Mouse (Mus musculus) myocyte (in vitro differentiated cells): ENCODE data around the gene Mrpl53.

Experiments
- CEBPB ChIP-seq: IDR thresholded peaks from 2 replicates; pipeline ENCODE4 v1.6.1; 2011; ENCODE audit warnings: mild to moderate bottlenecking, moderate library complexity; ENCODE audit not compliant: poor library complexity, insufficient read depth, severe bottlenecking
- E2F4 ChIP-seq: IDR thresholded peaks from one replicate; pipeline ENCODE4 v1.6.1; 2011; ENCODE audit warnings: mild to moderate bottlenecking, control low read depth, moderate library complexity; ENCODE audit not compliant: insufficient read depth
- MAX ChIP-seq: IDR thresholded peaks from one replicate; pipeline ENCODE4 v1.6.1; 2011; ENCODE audit warnings: low read depth, mild to moderate bottlenecking, control low read depth
- MYOD1 ChIP-seq, 3 experiments: IDR thresholded peaks; one replicate each; pipeline ENCODE4 v1.6.1; 2011; ENCODE audit warnings: control low read depth in 2 of 3, low read depth in 2 of 3, mild to moderate bottlenecking in 2 of 3, moderate library complexity in 1 of 3; ENCODE audit not compliant: insufficient read length in 2 of 3, control insufficient read depth in 1 of 3
- MYOG ChIP-seq, 3 experiments: IDR thresholded peaks; one replicate each; pipeline ENCODE4 v1.6.1; 2011; ENCODE audit warnings: control low read depth in 2 of 3, low read depth in 2 of 3, mild to moderate bottlenecking in 2 of 3; ENCODE audit not compliant: insufficient read length in 2 of 3, control insufficient read depth in 1 of 3, insufficient read depth in 1 of 3
- POLR2A ChIP-seq: IDR thresholded peaks from one replicate; pipeline ENCODE4 v1.6.1; 2011; ENCODE audit warnings: low read depth, mild to moderate bottlenecking, control low read depth, moderate library complexity; ENCODE audit not compliant: insufficient read length
- POLR2AphosphoS2 ChIP-seq: IDR thresholded peaks from one replicate; pipeline ENCODE4 v1.6.1; 2011; ENCODE audit warnings: low read depth, control low read depth; ENCODE audit not compliant: insufficient read length
- SRF ChIP-seq: IDR thresholded peaks from one replicate; pipeline ENCODE4 v1.6.1; 2011; ENCODE audit warnings: low read depth; ENCODE audit not compliant: control insufficient read depth, insufficient read length
- TCF12 ChIP-seq: IDR thresholded peaks from one replicate; pipeline ENCODE4 v1.6.1; 2011; ENCODE audit warnings: mild to moderate bottlenecking, control low read depth; ENCODE audit not compliant: poor library complexity, insufficient read depth, severe bottlenecking
- USF1 ChIP-seq: IDR thresholded peaks from one replicate; pipeline ENCODE4 v1.6.1; 2011; ENCODE audit warnings: low read depth, mild to moderate bottlenecking, control low read depth, moderate library complexity

DNA sequence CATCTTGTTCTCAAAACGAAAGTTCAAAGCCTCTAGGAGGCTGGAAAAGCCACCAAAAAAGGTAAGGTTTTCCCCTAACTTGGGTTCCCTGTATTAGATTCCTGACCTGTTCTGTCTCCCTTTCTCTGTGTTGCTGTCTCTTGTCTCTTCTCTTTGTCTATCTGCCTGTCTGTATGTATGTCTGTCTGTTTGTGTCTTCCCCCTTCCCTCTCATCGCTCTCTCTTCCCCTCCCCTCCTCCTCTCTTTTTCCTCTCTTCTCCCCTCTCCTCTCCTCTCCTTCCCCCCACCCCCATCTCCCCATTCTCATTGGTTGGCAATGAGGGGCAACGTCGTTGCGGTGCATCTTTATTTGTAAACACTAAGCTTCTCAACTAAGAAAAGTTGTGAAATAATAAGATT lies 16.5 kb downstream of the Mrpl53 start, which contains the start of gene Ino80b:
- TF ChIP-seq CEBPB (no peak), POLR2A (no peak), TCF12 (no peak), SRF (no peak), E2F4 (no peak), MYOD1 (IDR thresholded peaks at IDR 0.05; ENCODE audit: control insufficient read depth in 1 of 3, insufficient read length in 2 of 3, low read depth in 2 of 3) (no peak), USF1 (no peak), MAX (no peak), POLR2AphosphoS2 (no peak), MYOG (IDR thresholded peaks at IDR 0.05; ENCODE audit: control insufficient read depth in 1 of 3, insufficient read depth in 1 of 3, insufficient read length in 2 of 3, low read depth in 2 of 3) (no peak)
